Mouse (Mus musculus): Measurements from ENCODE around the gene Mfsd11.

DNA sequence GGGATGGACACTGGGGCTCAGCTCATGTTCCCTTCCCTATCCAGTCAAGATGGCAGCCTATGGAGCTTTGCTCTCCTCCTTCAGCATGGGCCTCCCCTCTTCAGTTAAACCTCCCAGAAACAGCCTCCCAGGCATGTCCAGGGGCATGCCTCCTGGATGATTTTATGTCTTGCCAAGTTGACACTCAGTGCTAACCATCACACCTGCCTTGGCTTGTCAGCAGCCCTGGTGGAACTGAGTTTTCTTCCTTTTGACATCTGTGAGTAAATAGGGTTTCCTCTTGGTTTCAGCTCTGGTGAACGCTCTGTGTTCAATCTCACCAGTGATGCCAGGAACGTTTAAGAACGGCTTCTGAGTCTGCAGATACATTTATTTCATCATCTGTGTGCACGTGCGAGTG is 49.5 kb upstream of the Mfsd11 start:
- TF ChIP-seq FOSL1 (IDR thresholded peaks at IDR 0.05; ENCODE audit: insufficient read depth, low read length, poor library complexity, severe bottlenecking) (no peak), MYOD1 (IDR thresholded peaks at IDR 0.05; ENCODE audit: control insufficient read depth, insufficient read length, low read depth) (peak; percentile 65), CTCF (IDR thresholded peaks at IDR 0.05; ENCODE audit: control insufficient read depth, insufficient read depth, insufficient read length) (no peak), CEBPB (IDR thresholded peaks at IDR 0.05; ENCODE audit: low read depth) (no peak), MYOG (IDR thresholded peaks at IDR 0.05; ENCODE audit: control insufficient read depth, extremely low read depth, insufficient read length) (no peak), USF1 (IDR thresholded peaks at IDR 0.05; ENCODE audit: low read depth) (no peak), MAX (IDR thresholded peaks at IDR 0.05) (no peak)

All from C2C12 (cell line).